Mouse (Mus musculus) urinary bladder, postnatal 10 days (tissue): Measurements from ENCODE around the gene Fdx1.

Experiments used
- DNase-seq: peaks from one replicate; pipeline ENCODE4 v3.0.0; 2022; ENCODE audit warnings: low spot score

Gene Fdx1

GRCm38 (mm10) chr9:51962975-51963701, at the start of gene Fdx1:
Gene Fdx1 (minus strand): TSS chr9:51963556.
- DNase-seq = peak; percentile 51

- DNase-seq = no peak
These were observed 49.6 kb upstream of the Fdx1 start for GRCm38 (mm10) chr9:52012781-52013436.

GRCm38 (mm10) chr9:52012311-52012710, 49.0 kb upstream of the Fdx1 start:
- DNase-seq = no peak

DNA sequence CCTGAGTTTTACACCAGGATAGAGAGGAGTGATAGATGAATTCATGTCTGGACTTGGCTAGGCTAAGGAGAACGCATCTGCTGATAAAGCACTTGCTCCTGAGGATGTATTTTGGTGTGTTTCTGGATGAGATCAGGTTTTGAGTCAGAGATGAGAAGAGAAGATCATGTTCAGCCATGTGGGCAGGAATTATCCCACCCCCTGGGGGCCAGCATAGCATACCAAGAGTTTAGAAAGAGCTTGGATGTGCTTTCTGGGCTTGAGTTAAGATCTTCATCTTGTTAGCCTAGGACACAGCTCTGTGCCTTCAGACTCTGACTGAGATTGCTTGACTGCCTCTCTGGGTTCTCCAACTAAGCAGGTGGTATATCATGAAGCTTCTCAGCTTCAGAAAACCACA, 45.2 kb upstream of the Fdx1 start:
- no peak for DNase-seq

DNA sequence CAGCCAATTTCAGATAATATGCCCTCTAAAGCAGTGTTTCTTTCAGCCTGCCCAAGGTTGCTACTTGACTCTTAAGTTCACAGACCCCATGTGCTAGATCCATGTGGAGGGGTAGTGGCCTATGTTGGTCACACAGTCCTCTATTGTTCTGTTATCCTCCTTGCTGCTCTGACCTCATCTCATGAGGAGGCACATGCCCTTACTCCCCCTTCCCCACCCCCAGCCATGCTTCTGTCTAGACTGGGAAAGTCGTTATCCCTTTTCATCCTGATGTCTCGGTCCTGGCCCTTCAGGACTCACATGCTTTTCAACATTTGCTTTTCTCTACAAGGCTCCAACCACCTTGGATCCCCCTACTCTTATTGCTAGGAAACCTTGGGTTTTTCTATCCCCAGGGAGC, 44.0 kb upstream of the Fdx1 start:
- DNase-seq = no peak

DNA sequence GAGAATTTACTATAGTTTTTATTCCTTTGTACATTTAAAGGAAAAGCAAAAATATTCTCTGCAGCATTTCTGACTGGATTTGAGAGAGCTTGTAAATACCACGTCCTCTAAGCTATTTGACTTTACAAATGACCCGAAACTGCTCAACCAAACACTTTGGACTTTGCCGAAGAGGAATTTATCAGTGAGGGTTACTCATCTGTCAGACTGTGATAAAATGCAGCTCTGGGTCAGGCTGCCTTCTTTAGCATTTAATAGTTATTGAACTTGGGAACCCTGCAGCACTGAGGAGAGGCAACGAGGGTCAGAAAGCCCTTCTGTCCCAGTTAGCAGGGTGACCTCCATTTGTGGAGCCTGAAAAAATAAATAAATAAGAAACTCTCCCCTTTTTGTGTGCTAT, 40.1 kb upstream of the Fdx1 start:
- DNase-seq = no peak

GRCm38 (mm10) chr9:51995331-51996099, 32.2 kb upstream of the Fdx1 start:
- no peak for DNase-seq

DNA sequence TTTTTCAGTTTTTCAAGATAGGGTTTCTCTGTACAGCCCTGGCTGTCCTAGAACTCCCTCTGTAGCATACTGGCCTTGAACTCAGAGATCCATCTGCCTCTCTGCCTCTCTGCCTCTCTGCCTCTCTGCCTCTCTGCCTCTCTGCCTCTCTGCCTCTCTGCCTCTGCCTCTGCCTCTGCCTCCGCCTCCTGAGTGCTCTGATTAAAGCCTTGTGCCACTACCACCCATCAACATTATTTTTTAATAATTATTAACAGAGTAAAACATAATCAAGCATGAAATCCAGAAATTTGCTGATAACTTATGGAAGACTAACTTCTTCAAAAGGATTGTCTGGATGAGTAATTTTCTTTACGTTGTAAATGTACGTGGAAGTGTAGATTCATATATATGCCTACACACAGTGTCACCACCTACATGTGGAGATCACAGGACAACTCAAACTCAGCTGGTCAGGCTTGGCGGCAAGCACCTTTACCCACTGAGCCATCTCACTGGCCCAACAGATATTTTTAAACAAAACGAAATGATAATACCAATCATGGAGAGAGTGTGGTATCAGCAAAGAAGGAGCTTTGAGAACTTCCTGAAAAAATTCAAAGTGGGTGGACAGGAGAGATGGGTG, 31.4 kb upstream of the Fdx1 start:
- no peak for DNase-seq

DNA sequence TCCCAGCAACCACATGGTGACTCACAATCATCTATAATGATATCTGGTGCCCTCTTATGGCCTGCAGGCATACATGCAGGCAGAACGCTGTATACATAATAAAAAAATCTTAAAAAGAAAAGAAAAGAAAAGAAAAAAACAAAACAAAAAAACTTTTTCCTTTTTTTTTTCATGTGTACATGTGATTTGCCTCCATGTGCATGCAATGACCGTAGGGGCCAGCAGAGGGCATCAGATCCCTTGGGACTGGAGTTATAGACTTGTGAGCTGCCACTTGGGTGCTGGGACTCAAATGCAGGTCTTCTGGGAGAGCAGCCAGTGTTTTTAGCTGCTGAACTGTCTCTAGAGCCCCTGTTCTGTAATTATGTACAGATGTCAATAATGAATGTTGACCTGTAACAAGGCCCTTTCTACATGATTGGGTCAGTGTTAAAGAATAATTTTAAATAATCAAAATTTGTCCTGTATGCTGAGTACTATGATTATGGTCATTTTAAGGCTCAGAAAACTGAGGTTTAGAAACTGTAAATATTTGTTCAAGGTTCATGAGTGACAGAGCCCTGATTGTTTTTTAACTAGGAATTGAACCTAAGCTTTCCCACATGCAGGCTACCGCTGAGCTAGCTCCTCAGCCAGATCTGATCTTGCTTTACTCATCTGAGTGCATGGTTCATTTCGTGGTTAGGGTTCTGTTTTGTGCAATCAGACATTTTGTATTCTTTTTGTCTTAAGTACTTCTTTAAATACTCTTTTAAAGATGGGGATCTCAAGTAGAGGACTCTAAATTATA, 30.3 kb upstream of the Fdx1 start:
- no peak for DNase-seq

GRCm38 (mm10) chr9:51991241-51991876, 28.0 kb upstream of the Fdx1 start:
- DNase-seq = no peak

GRCm38 (mm10) chr9:51990828-51991227, 27.5 kb upstream of the Fdx1 start:
- DNase-seq = no peak

DNA sequence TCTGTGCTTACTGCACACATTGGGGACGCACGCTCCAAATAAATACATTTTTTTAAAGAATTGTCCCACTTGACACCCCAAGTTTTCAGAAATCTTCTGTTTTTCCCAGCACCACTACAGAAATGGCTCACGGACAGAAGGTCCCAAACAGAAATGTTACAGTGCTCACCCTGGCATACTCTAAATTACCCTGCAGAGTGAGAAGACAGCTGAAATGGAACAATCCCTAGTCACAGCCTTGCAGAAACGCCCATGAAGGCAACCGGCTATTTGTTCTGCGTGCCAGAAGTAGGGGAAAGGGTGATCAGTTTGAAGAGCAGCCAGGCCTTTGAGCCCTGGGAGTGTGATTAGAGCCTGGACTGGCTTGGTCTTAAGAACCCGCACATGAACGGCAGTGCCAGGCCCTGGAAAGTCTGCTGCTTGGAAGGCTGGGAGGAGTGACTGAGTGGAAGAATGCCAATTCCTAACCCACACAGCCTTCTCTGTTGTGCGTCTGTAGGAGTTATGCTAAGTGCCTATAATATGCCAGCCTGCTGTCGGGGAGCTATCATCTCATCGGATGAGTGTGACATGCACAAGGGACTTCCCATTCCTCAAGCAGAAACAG, 22.2 kb upstream of the Fdx1 start:
- DNase-seq = no peak

DNA sequence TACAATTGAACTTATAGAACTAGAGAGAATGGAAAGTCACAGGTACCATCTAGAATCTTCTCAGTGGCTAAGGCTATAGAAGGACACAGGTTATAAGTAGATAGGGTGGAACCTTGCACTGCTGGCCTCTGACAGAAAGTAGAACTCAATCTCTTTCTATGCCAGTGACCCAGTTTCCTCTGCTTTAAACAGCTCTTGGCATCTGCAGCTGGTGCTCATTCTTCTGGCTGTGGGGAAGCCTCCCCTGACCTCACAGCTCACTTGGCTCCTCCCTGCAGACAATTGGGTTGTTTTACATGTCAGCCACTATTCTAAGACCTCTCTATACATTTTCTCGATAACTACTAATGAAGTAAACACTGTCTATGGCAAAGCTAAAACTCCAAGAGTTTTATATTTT, 17.8 kb upstream of the Fdx1 start:
- DNase-seq = no peak

DNA sequence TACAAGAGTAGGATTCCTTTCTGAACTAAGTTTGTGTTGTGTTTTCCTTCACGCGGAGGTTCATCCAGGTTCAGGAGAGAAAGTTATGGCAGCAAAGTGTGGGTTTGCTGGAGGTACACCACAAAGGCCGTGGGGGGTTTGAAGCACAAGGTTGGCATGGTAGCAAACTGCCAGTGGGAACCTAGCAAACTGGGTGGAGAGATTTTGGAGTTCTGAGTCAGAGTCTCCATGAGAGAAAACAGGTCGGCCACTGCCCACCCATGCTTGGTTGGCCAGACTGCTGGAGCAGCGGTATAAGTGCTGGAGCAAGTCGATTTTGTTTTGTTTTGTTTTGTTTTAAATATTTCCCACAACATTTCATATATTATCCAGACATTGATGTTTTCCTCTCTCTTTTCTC, 15.9 kb upstream of the Fdx1 start:
- no peak for DNase-seq

DNA sequence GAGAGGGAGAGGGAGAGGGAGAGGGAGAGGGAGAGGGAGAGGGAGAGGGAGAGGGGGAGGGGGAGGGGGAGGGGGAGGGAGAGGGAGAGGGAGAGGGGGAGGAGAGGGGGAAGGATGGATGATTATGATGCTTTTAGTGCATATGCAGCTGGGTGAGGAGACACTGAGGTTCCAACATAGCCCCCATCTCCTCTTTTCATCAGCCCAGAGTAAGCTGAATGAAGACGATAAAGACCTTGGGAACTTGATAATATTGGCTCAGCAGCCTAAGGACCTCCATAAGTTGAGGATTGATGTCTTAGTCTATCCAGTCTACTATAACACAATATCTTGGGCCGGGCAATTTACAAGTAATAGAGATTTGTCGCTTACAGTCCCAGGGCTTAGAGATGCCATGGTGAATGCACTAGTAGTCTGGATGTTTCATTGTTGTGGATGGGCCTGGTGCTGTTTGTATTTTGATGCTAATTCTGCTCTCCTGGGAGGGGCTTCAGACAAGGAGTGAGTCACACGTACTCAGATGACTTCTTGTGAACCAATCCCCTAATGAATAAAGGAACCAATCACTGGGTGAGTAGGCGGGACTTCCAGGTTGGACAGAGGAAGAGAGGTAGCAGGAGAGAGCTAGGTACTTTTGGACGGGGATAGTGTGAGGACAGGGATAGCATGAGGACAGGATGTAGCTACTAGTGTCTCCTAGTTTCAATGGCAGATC, 15.3 kb upstream of the Fdx1 start:
- DNase-seq = no peak

DNA sequence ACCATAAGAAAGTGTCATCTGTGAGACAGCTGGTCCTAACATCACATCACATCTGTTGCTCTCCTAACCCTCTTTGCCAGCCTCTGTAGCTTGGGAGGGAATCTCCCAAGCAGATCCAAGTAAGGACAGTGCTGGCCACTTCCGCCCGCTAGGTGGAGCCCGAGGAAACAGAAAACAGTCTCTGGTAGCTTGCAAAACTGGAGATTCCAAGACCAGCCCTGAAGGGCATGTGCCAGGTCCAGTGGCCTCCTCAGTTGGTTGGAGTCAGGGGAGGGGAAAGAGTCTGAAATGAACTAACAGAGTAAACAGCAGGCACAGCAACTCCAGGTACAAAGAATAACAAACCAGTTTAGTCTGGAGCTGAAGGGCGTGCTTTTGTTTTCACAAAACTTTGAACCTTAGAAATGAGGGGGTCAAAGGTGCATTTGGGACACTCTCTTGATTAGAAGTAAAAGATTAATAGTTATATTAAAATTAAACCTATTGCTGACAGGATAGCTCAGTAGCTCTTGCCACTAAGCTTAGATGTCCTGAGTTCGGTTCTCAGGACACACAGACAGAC, 14.2 kb upstream of the Fdx1 start:
- peak; percentile 58 for DNase-seq

GRCm38 (mm10) chr9:51974871-51975270, 11.5 kb upstream of the Fdx1 start:
- DNase-seq = no peak

GRCm38 (mm10) chr9:51973846-51974245, 10.5 kb upstream of the Fdx1 start:
- no peak for DNase-seq

GRCm38 (mm10) chr9:51966373-51966772, 3.0 kb upstream of the Fdx1 start:
- no peak for DNase-seq

DNA sequence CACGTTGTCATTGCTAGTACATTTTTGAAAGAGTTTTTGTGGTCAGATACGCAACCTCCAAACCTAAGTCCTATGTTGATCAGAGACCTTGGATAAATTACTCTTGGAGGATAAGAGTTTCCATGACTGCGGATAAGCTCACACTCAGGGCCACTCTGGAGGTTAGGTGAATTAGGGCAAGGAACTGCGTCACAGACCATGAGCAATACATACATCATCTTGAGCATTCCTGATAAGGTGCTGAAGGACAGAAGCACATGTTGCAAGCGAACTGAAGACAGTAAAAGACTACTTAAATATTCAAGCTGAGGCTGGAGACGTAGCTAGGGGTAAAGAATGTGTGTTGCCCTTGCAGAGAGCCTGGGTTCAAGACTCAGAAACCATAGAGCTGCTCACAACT, 754 bp upstream of the Fdx1 start:
- DNase-seq = no peak
